Mouse (Mus musculus) forebrain, embryonic 16.5 days (tissue): ENCODE measurements around the gene Pole4. TPM values are rescaled to one million over a fixed set of nuclear protein-coding genes. Genes with fewer than 3 reads are reported as not detected.
A peak's percentile ranks its signal among the peaks of the same experiment; 100 is the strongest.

Experiments
- ATAC-seq: fragments of 200-750 bp; cut with Nextera tagmentation; 2 replicates; pipeline ENCODE4 v1.8.0; 2017; ENCODE audit warnings: mild to moderate bottlenecking, moderate library complexity
- H3K27ac ChIP-seq: fragments of 300-500 bp; sonication (generic); 2 replicates; pipeline ENCODE4 v1.5.1; 2014; ENCODE audit warnings: low read length, control low read depth
- H3K27me3 ChIP-seq: fragments of 300-500 bp; sonication (generic); replicated peaks from 2 replicates; pipeline ENCODE4 v1.6.1; 2014; ENCODE audit warnings: low read length; ENCODE audit not compliant: control insufficient read depth, insufficient read depth
- H3K36me3 ChIP-seq: fragments of 300-500 bp; sonication (generic); 2 replicates; pipeline ENCODE4 v1.6.1; 2014; ENCODE audit not compliant: control insufficient read depth, insufficient read depth
- H3K4me1 ChIP-seq: fragments of 300-500 bp; sonication (generic); replicated peaks from 2 replicates; pipeline ENCODE4 v1.6.1; 2014; ENCODE audit warnings: low read length; ENCODE audit not compliant: control insufficient read depth, insufficient read depth
- H3K4me2 ChIP-seq: fragments of 300-500 bp; sonication (generic); 2 replicates; pipeline ENCODE4 v1.6.1; 2014; ENCODE audit warnings: mild to moderate bottlenecking, low read length, control low read depth
- H3K4me3 ChIP-seq: fragments of 300-500 bp; sonication (generic); replicated peaks from 2 replicates; pipeline ENCODE4 v1.5.1; 2014; ENCODE audit warnings: mild to moderate bottlenecking, low read length, control low read depth
- H3K9ac ChIP-seq: fragments of 300-500 bp; sonication (generic); replicated peaks from 2 replicates; pipeline ENCODE4 v1.6.1; 2014; ENCODE audit warnings: low read depth, low read length, control low read depth
- H3K9me3 ChIP-seq: fragments of 300-500 bp; sonication (generic); 2 replicates; pipeline ENCODE4 v1.6.1; 2016; ENCODE audit warnings: low read length; ENCODE audit not compliant: control insufficient read depth
- WGBS: fragments of 180-500 bp; shearing (Covaris S2); extraction: QIAGEN DNeasy Blood & Tissue Kit; methylation state at CpG from one replicate; pipeline ENCODE4 v1.1.7; 2014; 5-methylcytosine and 5-hydroxymethylcytosine counted together
- polyA plus RNA-seq: library from polyadenylated mRNA; unstranded; fragments of >200 nt; fragmentation: Nextera tagmentation; extraction: Ambion mirVana; gene quantifications from 2 replicates; pipeline ENCODE4 v1.2.1, GENCODE M21; 2015

Gene Pole4
- polyA plus RNA-seq, 1 experiment from 2014 or later, result 107 TPM

DNA sequence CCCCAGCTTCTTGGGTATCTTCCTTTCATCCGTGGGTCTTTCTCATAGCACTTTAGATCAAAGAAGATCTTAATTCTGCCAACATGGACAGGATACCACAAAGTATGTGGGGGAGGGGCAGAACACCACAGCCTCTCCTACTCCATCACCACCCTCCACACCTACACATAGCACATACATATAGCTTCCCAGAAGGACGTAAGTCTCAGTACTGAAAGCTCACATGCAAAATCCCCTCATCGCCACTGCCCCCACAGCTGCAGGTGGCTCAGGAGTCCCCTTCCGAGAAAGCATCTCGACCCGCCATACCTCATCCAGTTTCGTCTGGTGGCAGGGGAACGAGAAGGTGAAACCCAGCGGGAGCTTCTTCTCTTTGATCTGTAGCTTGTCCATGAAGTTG, 39.4 kb upstream of the Pole4 start:
- H3K4me2 ChIP-seq, result no peak overlapping the region
- 94% methylated on average over 9 of the region's 9 CpGs for WGBS
- no peak overlapping the region for H3K9ac ChIP-seq
- no peak overlapping the region for H3K27ac ChIP-seq
- H3K4me1 ChIP-seq, result no peaks in the 10 kb centered on the region
- ATAC-seq, result no peak
- H3K9me3 ChIP-seq, result no peaks in the 10 kb centered on the region
- no peaks in the 10 kb centered on the region for H3K27me3 ChIP-seq
- no peak overlapping the region for H3K4me3 ChIP-seq
- no peaks in the 10 kb centered on the region for H3K36me3 ChIP-seq

DNA sequence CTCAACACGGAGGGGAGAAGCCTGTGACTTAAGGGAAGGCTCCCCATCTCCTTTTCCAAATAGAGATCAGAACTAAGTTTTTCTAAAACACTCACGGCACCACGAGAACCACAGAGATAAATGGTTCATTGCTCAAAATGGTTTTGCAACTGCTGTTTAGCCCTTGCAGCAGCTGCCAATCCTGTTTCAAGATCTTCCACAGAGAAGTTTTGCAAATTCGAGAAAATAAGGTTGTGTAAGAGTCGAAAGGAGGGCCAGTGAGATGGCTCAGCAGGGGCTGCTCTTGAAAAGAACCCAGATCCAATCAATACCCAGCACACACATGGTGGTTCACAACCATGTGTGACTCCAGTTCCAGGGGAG, 36.3 kb upstream of the Pole4 start:
- Histone ChIP-seq H3K27ac (no peak overlapping the region), H3K4me2 (no peak overlapping the region), H3K9me3 (no peaks in the 10 kb centered on the region), H3K4me1 (no peaks in the 10 kb centered on the region), H3K36me3 (no peaks in the 10 kb centered on the region), H3K9ac (no peak overlapping the region), H3K27me3 (no peaks in the 10 kb centered on the region), H3K4me3 (no peak overlapping the region)
- no peak for ATAC-seq
- 86% methylated on average over 5 of the region's 5 CpGs for WGBS

DNA sequence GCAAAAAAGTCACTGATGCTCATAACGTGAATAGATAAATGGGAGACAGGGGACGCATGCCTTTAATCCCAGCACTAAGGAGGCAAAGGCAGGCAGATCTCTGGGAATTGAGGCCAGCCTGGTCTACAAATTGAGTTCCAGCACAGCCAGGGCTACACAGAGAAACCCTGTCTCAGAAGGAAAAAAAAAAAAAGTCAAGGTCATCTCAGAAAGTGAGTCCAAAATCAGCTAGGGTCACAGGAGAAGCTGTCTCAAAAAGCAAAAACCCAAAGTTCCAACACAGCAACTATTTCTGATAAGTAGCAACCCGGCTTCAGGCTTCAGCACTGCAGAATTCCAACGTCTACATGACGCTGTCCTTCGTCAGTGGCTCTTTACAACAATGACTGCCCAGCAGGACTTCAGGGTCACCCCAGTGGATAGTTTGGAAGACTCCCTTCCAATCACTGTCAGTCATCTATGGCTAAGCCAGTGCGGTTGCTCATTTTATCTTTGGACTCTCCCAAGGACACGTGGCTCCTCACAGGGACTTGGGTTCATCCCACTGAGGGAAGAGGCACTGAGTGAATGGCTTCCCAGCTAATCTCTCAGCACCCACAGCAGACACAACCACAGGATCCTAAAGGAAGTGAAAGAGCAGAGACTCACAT, 35.8 kb upstream of the Pole4 start:
- Histone ChIP-seq H3K27ac (no peak overlapping the region), H3K27me3 (no peaks in the 10 kb centered on the region), H3K9ac (no peak overlapping the region), H3K4me3 (no peak overlapping the region), H3K36me3 (no peaks in the 10 kb centered on the region), H3K9me3 (no peaks in the 10 kb centered on the region), H3K4me1 (no peaks in the 10 kb centered on the region), H3K4me2 (no peak overlapping the region)
- ATAC-seq, result no peak
- WGBS, result 80% methylated on average over 8 of the region's 8 CpGs

DNA sequence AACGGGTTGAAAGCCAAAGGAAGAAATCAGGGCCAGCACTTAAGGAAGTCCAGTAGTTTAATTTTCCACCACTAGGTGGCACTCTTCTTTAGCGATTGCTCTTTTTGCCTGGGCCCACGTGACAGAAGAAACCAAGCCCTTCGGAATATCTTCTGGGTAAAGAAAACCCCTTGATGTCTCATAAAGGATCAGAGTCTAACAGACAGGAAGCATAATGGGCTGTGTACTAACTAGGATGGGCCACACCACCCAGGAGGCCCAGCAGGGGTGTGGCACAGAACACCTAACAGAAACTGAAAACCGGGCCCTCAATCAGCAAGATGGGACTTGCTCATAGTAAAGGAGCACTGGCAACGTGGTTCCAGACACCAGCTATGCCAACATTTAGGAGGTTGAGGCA, 35.1 kb upstream of the Pole4 start:
- H3K4me3 ChIP-seq, result no peak overlapping the region
- H3K36me3 ChIP-seq, result no peaks in the 10 kb centered on the region
- no peak overlapping the region for H3K9ac ChIP-seq
- no peaks in the 10 kb centered on the region for H3K27me3 ChIP-seq
- 27% methylated on average over 6 of the region's 6 CpGs for WGBS
- 0 out of 2 replicates have a peak overlapping the region, but pooled peaks have one; percentile 28 for H3K4me2 ChIP-seq
- H3K27ac ChIP-seq, result no peak overlapping the region
- no peaks in the 10 kb centered on the region for H3K4me1 ChIP-seq
- ATAC-seq, result peak; percentile 70
- H3K9me3 ChIP-seq, result no peaks in the 10 kb centered on the region

DNA sequence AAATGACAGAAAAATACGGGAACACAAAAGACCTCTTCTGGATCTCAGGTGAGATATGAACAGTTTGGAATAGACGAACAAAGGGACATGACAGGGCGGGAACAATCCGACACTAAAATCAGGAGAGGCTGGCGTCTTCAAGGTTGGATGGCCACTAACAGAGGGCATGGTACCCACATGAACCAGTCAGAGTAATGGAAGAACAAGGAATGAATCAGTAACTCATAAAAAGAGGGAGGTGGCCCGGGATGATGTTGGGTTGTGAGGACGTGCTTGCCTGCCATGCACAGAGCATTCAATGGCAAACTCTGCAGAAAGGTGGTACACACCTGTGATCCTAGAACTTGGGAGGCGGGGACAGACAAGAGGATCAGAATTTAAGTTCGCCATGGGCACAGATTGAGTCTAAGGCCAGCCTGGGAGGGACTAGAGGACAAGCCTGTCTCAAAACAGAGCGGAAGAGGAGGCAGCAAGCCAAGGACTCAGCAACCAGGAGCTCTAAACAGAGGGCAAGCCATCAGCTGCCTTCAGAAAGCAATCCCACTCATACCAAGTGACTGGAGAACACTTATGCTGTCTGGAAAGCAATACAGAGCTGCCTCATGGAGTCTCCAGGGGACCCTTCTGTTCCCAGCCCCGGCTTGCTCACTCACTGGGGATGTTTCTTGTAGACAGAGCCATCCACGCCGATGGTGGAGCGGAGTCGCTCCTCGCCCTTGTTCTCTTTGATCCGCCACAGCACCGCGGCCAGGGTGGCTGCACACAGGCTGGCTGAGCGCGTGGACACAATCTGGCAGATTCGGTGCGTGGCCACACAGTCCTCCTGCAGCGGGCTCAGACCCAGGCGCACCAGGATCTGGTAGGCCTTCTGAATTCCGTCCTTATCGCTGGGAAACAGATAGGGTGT, 32.7 kb upstream of the Pole4 start:
- Histone ChIP-seq H3K4me1 (no peaks in the 10 kb centered on the region), H3K36me3 (no peaks in the 10 kb centered on the region), H3K4me3 (no peak overlapping the region), H3K9ac (no peak overlapping the region), H3K27ac (no peak overlapping the region), H3K4me2 (no peak overlapping the region), H3K9me3 (no peaks in the 10 kb centered on the region), H3K27me3 (no peaks in the 10 kb centered on the region)
- ATAC-seq, result no peak
- WGBS, result 92% methylated on average over 27 of the region's 27 CpGs

DNA sequence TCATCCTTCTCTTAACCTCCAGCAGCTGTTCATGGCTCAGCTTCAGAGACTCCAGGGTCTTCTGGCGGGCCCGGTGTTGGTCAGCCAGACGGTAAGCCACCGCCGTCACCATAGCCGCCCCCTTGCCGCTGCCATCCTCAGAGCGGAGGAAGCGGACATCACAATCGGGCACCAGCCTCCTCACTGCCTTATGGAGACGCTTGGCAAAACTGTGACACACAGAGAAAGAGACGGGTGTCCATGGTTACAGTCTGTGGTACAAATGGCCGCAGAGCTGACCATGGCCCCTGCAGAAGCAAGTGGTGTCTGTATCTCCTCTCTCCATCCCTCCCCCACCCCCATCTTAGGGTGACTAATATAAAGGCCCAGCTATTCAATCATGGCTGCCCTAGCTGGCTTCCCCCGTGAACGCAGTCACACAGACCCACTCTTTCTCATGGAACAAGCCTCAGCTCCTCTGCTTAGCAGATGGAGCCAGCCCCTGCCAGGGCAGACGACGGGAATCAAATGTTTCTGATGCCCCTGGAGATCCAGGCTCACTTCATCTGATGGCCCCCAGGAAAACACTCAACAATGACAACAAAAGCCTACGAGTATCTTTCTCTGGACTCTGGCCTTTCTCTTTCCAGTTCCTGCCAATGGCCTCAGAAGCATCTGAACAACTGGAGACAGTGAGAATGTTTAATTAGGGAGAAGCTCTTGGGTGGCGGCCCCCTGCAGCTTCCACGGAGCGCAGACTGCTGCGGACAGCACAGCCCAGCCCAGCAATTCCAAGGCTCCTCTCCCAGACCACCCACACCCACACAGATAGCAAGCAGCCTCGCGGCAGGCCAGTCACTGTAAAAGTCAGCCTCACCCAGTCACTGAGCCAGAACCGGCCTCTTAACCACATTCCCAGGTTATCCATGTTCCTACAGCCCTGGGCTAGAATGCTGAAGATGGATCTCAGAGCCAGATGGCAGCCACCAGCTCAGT, 31.7 kb upstream of the Pole4 start:
- no peak for ATAC-seq
- Histone ChIP-seq H3K9ac (no peak overlapping the region), H3K27me3 (no peaks in the 10 kb centered on the region), H3K4me2 (no peak overlapping the region), H3K9me3 (no peaks in the 10 kb centered on the region), H3K4me3 (no peak overlapping the region), H3K27ac (no peak overlapping the region), H3K4me1 (no peaks in the 10 kb centered on the region), H3K36me3 (no peaks in the 10 kb centered on the region)
- 85% methylated on average over 25 of the region's 25 CpGs for WGBS

- WGBS, result 87% methylated on average over 7 of the region's 7 CpGs
- Histone ChIP-seq H3K4me2 (no peak overlapping the region), H3K27me3 (no peaks in the 10 kb centered on the region), H3K9me3 (no peaks in the 10 kb centered on the region), H3K36me3 (no peaks in the 10 kb centered on the region), H3K9ac (no peak overlapping the region), H3K27ac (no peak overlapping the region), H3K4me1 (no peaks in the 10 kb centered on the region), H3K4me3 (no peak overlapping the region)
- no peak for ATAC-seq
Observed at GRCm38 (mm10) chr6:82735347-82735746, 30.2 kb upstream of the Pole4 start.

GRCm38 (mm10) chr6:82728635-82729034, 23.5 kb upstream of the Pole4 start:
- Histone ChIP-seq H3K27me3 (no peaks in the 10 kb centered on the region), H3K27ac (no peak overlapping the region), H3K9me3 (no peaks in the 10 kb centered on the region), H3K4me2 (no peak overlapping the region), H3K9ac (no peak overlapping the region), H3K36me3 (no peaks in the 10 kb centered on the region), H3K4me3 (no peak overlapping the region), H3K4me1 (no peaks in the 10 kb centered on the region)
- 94% methylated on average over 21 of the region's 21 CpGs for WGBS
- no peak for ATAC-seq

- 96% methylated on average over 13 of the region's 13 CpGs for WGBS
- H3K4me2 ChIP-seq, result no peak overlapping the region
- H3K4me1 ChIP-seq, result 0 out of 2 replicates have a peak, but pooled peaks cover 5% of the 10 kb centered on the region
- ATAC-seq, result no peak
- no peaks in the 10 kb centered on the region for H3K27me3 ChIP-seq
- H3K9ac ChIP-seq, result no peak overlapping the region
- no peak overlapping the region for H3K27ac ChIP-seq
- no peaks in the 10 kb centered on the region for H3K36me3 ChIP-seq
- no peak overlapping the region for H3K4me3 ChIP-seq
- no peaks in the 10 kb centered on the region for H3K9me3 ChIP-seq
Observed at GRCm38 (mm10) chr6:82727206-82727605, 22.0 kb upstream of the Pole4 start.
